Mouse (Mus musculus): ENCODE data around the gene Spdye4a.

Spdye4a gene

GRCm38 (mm10) chr5:143226790-143227189 lies at the start of gene Spdye4a:
Gene Spdye4a, minus strand, starts transcription at chr5:143226890.
- DNase-seq (ENCODE audit: extremely low spot score, low spot score), result no peak

GRCm38 (mm10) chr5:143275761-143276160 lies 49.1 kb upstream of the Spdye4a start:
- no peak for DNase-seq (ENCODE audit: extremely low spot score, low spot score)

- DNase-seq (ENCODE audit: extremely low spot score, low spot score), result no peak
Measured at GRCm38 (mm10) chr5:143272540-143273330, 46.0 kb upstream of the Spdye4a start.

- DNase-seq (ENCODE audit: extremely low spot score, low spot score), result no peak
Measured at GRCm38 (mm10) chr5:143272108-143272507, 45.4 kb upstream of the Spdye4a start.

- no peak for DNase-seq (ENCODE audit: extremely low spot score, low spot score)
Measured at GRCm38 (mm10) chr5:143271642-143272041, 45.0 kb upstream of the Spdye4a start.

- DNase-seq (ENCODE audit: extremely low spot score, low spot score), result no peak
Measured at GRCm38 (mm10) chr5:143270151-143270519, 43.4 kb upstream of the Spdye4a start.

- DNase-seq (ENCODE audit: extremely low spot score, low spot score), result peak; percentile 62
Measured at GRCm38 (mm10) chr5:143269363-143270150, 42.9 kb upstream of the Spdye4a start, which contains the start of gene Zfp316. Gene Zfp316, minus strand, starts transcription at chr5:143270022.

GRCm38 (mm10) chr5:143268985-143269362 lies 42.3 kb upstream of the Spdye4a start:
- no peak for DNase-seq (ENCODE audit: extremely low spot score, low spot score)

GRCm38 (mm10) chr5:143266794-143267193 lies 40.1 kb upstream of the Spdye4a start:
- no peak for DNase-seq (ENCODE audit: extremely low spot score, low spot score)

- no peak for DNase-seq (ENCODE audit: extremely low spot score, low spot score)
Measured at GRCm38 (mm10) chr5:143265409-143265808, 38.7 kb upstream of the Spdye4a start.

- DNase-seq (ENCODE audit: extremely low spot score, low spot score), result no peak
Measured at GRCm38 (mm10) chr5:143264689-143265088, 38.0 kb upstream of the Spdye4a start.

GRCm38 (mm10) chr5:143261636-143262035 lies 34.9 kb upstream of the Spdye4a start:
- no peak for DNase-seq (ENCODE audit: extremely low spot score, low spot score)

GRCm38 (mm10) chr5:143255802-143256201 lies 29.1 kb upstream of the Spdye4a start:
- DNase-seq (ENCODE audit: extremely low spot score, low spot score), result no peak

GRCm38 (mm10) chr5:143255131-143255519 lies 28.4 kb upstream of the Spdye4a start:
- no peak for DNase-seq (ENCODE audit: extremely low spot score, low spot score)

GRCm38 (mm10) chr5:143254487-143255130 lies 27.9 kb upstream of the Spdye4a start:
- DNase-seq (ENCODE audit: extremely low spot score, low spot score), result peak; percentile 63

GRCm38 (mm10) chr5:143253881-143254486 lies 27.3 kb upstream of the Spdye4a start:
- DNase-seq (ENCODE audit: extremely low spot score, low spot score), result peak; percentile 61

GRCm38 (mm10) chr5:143253186-143253880 lies 26.6 kb upstream of the Spdye4a start:
- DNase-seq (ENCODE audit: extremely low spot score, low spot score), result peak; percentile 45

GRCm38 (mm10) chr5:143252791-143253185 lies 26.1 kb upstream of the Spdye4a start:
- no peak for DNase-seq (ENCODE audit: extremely low spot score, low spot score)

GRCm38 (mm10) chr5:143252039-143252438 lies 25.3 kb upstream of the Spdye4a start:
- DNase-seq (ENCODE audit: extremely low spot score, low spot score), result no peak

- no peak for DNase-seq (ENCODE audit: extremely low spot score, low spot score)
Measured at GRCm38 (mm10) chr5:143244926-143245325, 18.2 kb upstream of the Spdye4a start.

GRCm38 (mm10) chr5:143236036-143236435 lies 9.3 kb upstream of the Spdye4a start:
- no peak for DNase-seq (ENCODE audit: extremely low spot score, low spot score)
